Mouse (Mus musculus): ENCODE data around the gene Gm14226. TPM values are rescaled to one million over a fixed set of nuclear protein-coding genes. Genes with fewer than 3 reads are reported as not detected.
"Not testable (repeated sequence)": the region's sequence is repeated elsewhere in the genome, so short reads cannot be mapped to it uniquely, and the experiment has no call there.

The Gm14226 gene
- total RNA-seq (2018; cell fraction: chromatin; rRNA removed) = not detected
- total RNA-seq (2018; cell fraction: cytosol; rRNA removed) = not detected
- not detected for total RNA-seq (2018; cell fraction: nucleus; rRNA removed)
- polyA plus RNA-seq (2018) = not detected in 3 replicates

DNA sequence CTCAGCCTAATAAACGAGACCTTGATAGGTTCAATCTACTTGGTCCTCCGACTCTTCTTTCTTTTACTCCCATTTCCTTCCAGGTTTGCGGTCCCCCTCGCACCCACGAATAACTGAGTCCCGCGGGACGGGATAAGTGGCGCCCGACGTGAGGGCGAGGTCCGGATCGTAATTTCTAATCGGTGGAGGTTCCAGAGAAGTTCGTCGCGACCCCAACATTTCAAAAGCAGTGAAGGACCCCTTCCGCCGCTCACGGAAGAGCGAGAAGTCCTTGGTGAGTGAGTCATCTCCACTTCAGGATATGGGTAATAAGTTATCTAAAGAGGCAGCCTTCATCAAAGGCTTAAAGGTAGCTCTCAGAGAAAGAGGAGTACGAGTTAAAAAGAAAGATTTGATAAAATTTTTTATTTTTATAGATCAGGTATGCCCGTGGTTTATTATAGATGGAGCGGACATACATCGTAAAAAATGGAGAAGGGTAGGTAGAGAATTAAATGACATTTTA lies at the start of gene Gm14226:
TSS of gene Gm14226 (plus strand) at position 16 of the 505 bp plus-strand sequence.
- not testable (repeated sequence) for H3K36me3 ChIP-seq (ENCODE audit: inconsistent target); H3K79me2 ChIP-seq (ENCODE audit: inconsistent target)
- Histone ChIP-seq H3K27ac (peak within 1 kb of the TSS; percentile 46), H3K4me3 (ENCODE audit: inconsistent target) (peak within 1 kb of the TSS; percentile 32)
- 11% methylated on average over 18 of the region's 26 CpGs for WGBS (ENCODE audit: missing documents)

DNA sequence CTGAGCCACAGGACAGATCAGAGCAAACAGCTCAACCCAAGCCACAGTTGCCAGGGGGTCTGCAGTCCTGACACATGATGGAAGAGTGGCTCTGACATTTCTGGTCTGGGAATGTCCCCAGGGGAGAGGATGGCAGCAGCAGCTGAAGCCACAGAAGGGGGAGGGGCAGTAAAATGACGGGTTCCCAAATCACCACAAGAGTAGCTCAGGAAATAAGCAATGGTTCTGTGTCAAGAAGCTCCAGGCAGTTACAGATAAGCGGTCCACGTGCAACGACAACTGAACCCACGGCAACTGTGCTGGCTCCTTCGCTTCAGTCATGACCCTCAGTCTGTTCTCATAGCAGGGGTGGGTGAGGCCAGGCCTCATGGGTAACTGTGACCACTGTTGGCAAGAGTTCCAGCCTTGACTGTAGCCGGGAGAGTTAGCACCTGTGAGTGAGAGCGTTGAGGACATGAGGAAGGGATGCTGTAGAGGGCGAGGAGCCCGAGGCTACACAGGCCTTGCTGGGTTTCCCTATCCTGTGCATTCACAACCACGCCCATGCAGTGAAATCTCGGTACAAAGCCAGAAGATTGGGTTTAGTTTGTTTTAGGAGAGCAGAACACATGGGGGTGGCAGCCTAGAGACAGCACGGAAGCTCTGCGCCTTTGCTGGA lies 48.2 kb upstream of the Gm14226 start:
- H3K4me3 ChIP-seq (ENCODE audit: inconsistent target); H3K36me3 ChIP-seq (ENCODE audit: inconsistent target); H3K27ac ChIP-seq; H3K79me2 ChIP-seq (ENCODE audit: inconsistent target): not testable (repeated sequence)
- 32% methylated on average over 10 of the region's 14 CpGs for WGBS (ENCODE audit: missing documents)

DNA sequence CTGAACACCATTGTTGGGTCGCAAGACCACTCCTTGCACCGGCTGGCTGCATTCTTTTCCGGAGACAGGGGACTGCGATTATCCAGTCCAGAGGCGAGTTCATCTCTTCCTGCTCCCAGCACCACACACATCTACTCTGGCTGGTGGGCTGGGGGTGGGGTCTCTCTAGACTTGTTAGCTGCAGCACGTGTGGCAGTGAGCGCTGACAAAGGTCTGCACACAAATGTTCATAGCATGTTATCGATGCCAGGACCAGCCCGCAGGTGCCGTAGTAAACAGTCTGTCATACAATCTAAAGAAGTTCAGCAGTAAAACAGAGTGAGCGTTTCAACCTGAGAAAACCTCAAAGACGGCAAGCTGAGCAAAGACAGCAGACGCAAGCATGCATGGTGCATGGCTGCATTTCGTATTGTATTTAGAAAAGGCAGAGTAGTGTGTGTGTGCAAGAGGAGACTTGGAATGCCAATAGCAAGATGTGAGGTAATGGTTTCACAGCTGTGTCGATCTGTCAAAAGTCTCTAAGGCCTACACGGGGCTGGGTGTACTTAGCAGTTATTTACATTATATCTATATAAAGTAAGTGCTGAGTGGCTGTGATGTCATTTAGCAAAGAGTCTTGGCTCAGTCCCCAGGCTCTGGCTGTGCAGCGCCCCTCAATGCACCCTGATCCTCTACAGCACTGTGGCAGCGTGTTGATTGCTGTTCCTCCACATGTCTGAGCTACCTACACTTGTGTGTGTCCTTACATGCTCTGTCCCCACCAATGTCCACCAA lies 46.0 kb upstream of the Gm14226 start:
- Histone ChIP-seq H3K4me3 (ENCODE audit: inconsistent target) (no peak overlapping the region), H3K79me2 (ENCODE audit: inconsistent target) (no peaks in the 10 kb centered on the region), H3K27ac (no peak overlapping the region), H3K36me3 (ENCODE audit: inconsistent target) (no peaks in the 10 kb centered on the region)
- WGBS (ENCODE audit: missing documents) = 87% methylated on average over 18 of the region's 18 CpGs

DNA sequence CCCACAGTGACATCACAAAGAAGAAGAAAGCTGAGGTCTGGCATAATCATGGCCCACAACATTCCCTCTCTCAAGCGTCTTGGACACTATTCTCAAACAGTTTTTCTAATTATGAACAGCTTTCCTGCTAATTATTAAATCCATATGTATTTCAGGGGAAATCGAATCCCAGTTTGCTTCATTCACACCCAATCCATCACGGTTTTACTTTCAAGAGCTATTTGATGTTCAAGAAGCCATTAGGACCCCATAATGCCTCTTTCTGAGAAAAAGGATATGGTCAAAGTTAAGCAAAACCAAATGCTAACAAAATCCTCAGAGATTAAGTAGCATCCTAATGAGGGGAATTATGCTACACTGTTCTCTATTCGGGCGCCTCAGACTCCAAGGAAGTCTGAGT lies 45.1 kb upstream of the Gm14226 start:
- Histone ChIP-seq H3K79me2 (ENCODE audit: inconsistent target) (no peaks in the 10 kb centered on the region), H3K36me3 (ENCODE audit: inconsistent target) (no peaks in the 10 kb centered on the region), H3K27ac (no peak overlapping the region), H3K4me3 (ENCODE audit: inconsistent target) (no peak overlapping the region)
- 88% methylated on average over 5 of the region's 5 CpGs for WGBS (ENCODE audit: missing documents)

DNA sequence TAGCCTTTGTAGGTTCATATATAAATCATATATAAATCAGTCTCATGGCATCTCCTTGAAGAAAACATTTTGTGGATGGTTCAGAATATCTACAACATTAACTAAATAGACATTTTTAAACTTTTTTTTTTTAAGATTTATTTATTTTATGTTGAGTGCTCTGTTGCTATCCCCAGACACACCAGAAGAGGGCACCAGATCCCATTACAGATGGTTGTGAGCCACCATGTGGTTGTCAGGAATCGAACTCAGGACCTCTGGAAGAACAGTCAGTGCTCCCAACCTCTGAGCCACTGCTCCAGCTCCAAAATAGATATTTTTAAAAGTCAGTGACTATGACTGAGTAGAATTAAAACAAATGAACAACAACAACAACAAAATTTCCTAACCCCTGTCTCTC lies 31.5 kb upstream of the Gm14226 start:
- WGBS (ENCODE audit: missing documents) = 83% methylated on average over 1 of the region's 1 CpGs

DNA sequence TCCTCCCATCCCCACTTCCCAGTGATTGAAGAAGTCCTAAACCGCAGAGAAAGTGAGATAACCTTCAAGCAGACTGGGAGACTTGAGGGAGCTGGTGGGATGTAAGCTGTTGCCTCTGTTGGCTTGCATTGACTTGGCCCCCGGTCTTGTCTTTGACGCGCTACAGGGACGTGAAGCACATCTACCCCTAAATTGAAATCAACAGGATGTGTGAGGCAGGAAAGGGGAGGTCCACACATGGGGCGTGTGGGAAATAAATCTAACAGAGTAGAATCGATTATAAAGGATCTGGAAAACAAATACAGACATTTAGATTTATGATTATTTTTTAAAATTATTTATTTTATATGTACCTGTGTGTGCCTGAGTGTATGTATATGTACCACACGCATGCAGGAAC lies 26.7 kb upstream of the Gm14226 start:
- no peaks in the 10 kb centered on the region for H3K79me2 ChIP-seq (ENCODE audit: inconsistent target)
- peak overlapping the region; percentile 68; the same call in 1 of the 2 replicates for H3K27ac ChIP-seq
- 62% methylated on average over 8 of the region's 8 CpGs for WGBS (ENCODE audit: missing documents)
- no peak overlapping the region for H3K4me3 ChIP-seq (ENCODE audit: inconsistent target)
- no peaks in the 10 kb centered on the region for H3K36me3 ChIP-seq (ENCODE audit: inconsistent target)

More for the DNA sequence above, 31.5 kb upstream of the Gm14226 start:
- H3K36me3 ChIP-seq (ENCODE audit: inconsistent target) = no peaks in the 10 kb centered on the region
- H3K27ac ChIP-seq = no peak overlapping the region
- H3K79me2 ChIP-seq (ENCODE audit: inconsistent target) = no peaks in the 10 kb centered on the region
- H3K4me3 ChIP-seq (ENCODE audit: inconsistent target) = no peak overlapping the region

DNA sequence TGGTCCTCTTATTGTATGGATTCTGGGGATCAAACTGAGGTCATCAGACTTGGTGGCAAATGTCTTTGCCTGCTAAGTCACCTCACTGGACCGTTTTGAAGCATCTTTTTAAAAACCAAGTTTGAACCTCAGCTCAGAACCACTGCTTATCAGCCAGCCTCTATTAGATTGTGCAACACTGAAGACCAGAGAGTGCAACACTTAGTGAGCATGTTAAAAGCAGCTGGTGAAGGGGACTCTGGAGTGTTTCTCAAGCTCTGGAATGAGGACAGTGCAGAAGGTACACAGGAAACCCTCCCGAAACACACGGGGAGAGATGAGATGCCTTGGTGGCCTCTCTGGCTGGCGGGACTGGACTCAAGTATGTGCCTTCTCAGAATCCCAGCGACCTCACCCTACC lies 26.0 kb upstream of the Gm14226 start:
- WGBS (ENCODE audit: missing documents) = 88% methylated on average over 5 of the region's 5 CpGs

DNA sequence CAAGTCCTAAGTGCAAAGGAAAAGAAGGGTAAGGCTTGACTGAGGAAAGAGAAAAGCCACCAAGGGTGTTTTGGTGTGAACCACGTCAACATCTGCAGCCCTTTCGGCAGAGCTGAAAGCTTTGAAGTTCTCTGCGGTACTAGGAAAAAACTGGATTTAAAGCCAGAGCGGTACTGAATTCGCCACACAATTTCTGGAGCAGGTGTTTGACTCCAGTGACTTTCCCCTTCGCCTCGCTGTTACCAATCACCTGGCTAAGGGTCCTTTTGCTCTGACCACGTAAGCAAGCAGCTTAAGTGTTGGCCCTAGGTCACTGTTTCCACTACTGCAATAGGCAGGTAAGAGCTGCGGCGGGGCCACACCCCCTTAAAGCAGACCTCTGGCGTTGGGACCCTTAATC lies 12.6 kb upstream of the Gm14226 start:
- Histone ChIP-seq H3K27ac (no peak overlapping the region), H3K36me3 (ENCODE audit: inconsistent target) (no peaks in the 10 kb centered on the region), H3K79me2 (ENCODE audit: inconsistent target) (no peaks in the 10 kb centered on the region), H3K4me3 (ENCODE audit: inconsistent target) (no peak overlapping the region)
- WGBS (ENCODE audit: missing documents) = 97% methylated on average over 11 of the region's 11 CpGs

More for the DNA sequence above, 26.0 kb upstream of the Gm14226 start:
- H3K79me2 ChIP-seq (ENCODE audit: inconsistent target) = no peaks in the 10 kb centered on the region
- H3K36me3 ChIP-seq (ENCODE audit: inconsistent target) = no peaks in the 10 kb centered on the region
- H3K27ac ChIP-seq = no peak overlapping the region
- no peak overlapping the region for H3K4me3 ChIP-seq (ENCODE audit: inconsistent target)

DNA sequence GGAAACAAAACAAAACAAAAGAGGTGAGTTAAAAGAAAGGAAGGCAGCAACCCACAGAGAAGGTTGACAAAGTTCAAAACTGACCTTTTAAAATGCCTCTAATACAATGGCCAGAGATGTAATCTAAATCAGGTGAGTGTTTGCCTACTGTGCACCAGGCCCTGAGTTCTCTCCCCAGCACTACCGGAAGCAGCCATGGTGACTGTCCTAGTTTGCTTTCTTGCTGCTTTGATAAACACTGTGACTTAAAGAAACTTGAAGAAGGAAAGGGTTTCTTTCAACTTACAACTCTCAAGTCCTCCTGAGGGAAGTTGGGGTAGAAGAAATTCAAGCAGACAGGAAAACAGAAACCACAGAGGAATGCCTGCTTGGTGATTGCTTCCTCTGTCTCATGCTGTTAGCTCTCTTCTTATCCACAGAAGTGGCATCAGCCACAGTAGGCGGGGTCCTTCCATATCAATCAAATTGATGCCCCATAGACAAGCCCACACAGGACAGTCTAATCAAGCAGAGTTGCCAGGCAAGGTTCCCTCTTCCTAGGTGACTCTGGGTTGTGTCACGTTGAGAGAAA lies 6.9 kb upstream of the Gm14226 start:
- Histone ChIP-seq H3K36me3 (ENCODE audit: inconsistent target) (no peaks in the 10 kb centered on the region), H3K4me3 (ENCODE audit: inconsistent target) (no peak overlapping the region), H3K27ac (no peak overlapping the region), H3K79me2 (ENCODE audit: inconsistent target) (no peaks in the 10 kb centered on the region)
- WGBS (ENCODE audit: missing documents) = 2% methylated on average over 3 of the region's 3 CpGs

DNA sequence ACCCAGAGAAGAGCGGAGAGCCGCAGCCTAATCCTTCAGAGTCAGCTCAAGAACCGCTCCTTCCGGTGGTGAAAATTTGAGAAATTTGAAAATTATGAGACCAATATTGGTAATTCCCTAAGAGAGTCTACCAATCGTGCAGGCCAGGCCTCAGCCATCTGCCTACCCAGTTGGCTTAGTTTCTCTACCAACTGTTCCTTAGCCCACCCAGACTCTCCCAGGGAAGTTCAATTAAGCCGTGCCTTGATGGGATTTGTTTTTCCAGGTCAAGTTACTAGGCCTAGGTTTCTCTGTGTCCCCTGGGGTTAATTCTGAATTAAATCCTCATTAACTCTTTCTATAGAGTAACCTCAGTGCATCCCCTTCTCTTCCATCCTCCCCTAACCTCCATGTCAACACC lies 5.1 kb upstream of the Gm14226 start:
- WGBS (ENCODE audit: missing documents) = 97% methylated on average over 6 of the region's 6 CpGs
- no peak overlapping the region for H3K27ac ChIP-seq

DNA sequence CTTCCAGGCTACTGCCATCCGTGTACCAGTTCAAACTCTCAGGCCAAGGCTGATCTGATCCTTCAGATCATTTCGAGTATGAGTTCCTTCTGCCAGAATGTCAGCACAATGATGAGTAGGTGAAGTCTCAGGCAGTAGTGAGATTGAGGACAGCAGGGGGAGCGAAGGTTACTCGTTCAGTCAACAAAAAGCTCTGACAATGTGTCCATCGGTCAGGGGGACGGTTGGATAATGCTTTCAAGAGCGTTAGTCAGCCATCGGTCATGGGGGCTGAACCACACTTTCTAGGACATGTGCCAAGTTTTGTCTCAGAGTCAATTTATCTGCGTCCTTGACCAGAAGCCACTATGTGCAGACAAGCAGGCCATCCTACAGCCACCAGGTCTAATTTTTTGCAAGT lies 1.3 kb upstream of the Gm14226 start:
- not testable (repeated sequence) for H3K36me3 ChIP-seq (ENCODE audit: inconsistent target); H3K27ac ChIP-seq; H3K4me3 ChIP-seq (ENCODE audit: inconsistent target); H3K79me2 ChIP-seq (ENCODE audit: inconsistent target)
- WGBS (ENCODE audit: missing documents) = no CpG with 5 or more reads among the region's 9 CpGs

More for the DNA sequence above, 5.1 kb upstream of the Gm14226 start:
- H3K79me2 ChIP-seq (ENCODE audit: inconsistent target) = no peaks in the 10 kb centered on the region
- no peaks in the 10 kb centered on the region for H3K36me3 ChIP-seq (ENCODE audit: inconsistent target)
- no peak overlapping the region for H3K4me3 ChIP-seq (ENCODE audit: inconsistent target)

DNA sequence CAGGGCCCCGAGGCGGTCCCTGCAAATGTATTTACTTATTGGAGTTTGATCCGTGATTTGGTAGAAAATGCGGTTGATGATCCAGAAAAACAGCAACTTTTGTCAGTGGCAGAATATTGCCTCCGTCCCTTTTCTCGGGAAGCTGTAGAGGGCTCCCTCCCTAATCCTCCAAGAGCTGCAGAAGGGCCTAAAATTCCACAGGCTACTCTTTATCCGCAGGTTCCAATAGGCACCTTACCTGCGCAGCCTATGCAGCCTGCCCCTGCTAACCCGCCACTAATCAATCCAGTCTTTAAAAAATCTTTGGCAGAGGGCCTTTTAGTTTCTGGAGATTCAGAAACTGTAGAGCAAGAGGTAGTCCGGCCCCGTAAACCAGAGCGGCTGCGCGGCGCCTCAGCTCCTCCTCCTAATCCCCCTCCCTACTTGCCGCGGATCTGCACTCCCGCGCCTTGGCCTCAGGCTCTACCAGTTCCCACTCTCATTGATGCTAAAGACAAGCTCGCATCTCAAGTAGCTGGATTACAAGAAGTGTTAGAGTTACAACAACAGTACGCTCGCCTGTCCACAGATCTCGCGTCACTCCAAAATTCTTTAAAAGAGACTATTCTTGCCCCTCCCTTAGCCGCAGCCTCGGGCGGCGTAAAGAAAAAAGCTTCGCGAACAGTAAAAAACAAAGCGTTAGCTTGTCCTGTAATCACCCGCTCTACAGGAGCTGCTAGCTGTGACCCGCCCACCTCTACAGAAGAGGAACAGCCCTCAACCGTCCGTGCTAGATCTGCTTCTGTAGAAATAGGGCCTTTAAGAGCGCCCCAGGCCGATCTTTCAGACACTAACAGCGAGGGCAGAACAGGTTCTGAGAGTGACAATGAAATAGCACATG lies 936 bp downstream of the Gm14226 start:
- Histone ChIP-seq H3K79me2 (ENCODE audit: inconsistent target) (no peaks in the 10 kb centered on the region), H3K27ac (peak overlapping the region; percentile 46), H3K4me3 (ENCODE audit: inconsistent target) (peak overlapping the region; percentile 32), H3K36me3 (ENCODE audit: inconsistent target) (no peaks in the 10 kb centered on the region)
- WGBS (ENCODE audit: missing documents) = 2% methylated on average over 36 of the region's 38 CpGs

DNA sequence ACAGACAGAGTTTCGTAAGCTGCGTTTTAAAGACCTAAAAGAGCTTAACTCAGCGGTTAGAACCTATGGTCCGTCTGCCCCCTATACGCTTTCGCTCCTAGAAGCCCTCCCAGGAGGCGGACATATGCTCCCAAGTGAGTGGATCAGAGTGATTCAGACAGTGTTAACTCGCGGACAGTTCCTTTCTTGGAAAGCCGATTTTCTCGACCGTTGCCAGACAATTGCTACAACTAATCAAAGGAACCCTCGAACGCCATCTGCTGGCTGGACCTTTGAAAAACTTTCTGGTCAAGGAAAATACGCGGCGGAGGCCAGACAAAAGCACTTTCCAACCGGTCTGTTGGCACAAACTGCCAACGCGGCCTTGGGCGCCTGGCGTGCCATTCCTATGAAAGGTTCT lies 1.6 kb downstream of the Gm14226 start:
- 3% methylated on average over 22 of the region's 22 CpGs for WGBS (ENCODE audit: missing documents)

DNA sequence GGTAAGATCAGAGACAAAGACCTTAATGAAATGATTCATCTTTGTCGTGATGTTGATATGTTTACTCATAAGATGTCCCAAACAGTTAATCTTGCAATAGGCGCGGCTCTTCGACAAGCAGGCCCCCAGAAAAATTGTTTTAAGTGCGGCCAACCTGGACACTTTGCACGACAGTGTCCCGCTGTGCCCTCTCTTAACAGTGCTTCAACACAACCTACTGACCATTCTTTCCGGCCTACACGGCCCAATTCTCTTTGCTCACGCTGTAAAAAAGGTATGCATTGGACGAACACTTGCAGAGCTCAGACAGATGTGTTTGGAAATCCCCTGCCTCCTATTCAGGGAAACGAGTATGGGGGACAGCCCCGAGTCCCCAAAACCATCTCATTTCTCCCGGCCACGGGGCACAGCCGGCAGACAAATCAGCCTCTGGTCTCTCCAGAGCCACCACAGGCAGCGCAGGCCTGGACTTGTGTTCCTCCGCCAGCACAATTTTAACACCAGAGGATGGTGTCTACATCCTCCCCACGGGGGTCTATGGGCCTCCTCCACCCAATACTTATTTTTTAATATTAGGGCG lies 2.3 kb downstream of the Gm14226 start:
- WGBS (ENCODE audit: missing documents) = 87% methylated on average over 20 of the region's 20 CpGs
- H3K27ac ChIP-seq; H3K79me2 ChIP-seq (ENCODE audit: inconsistent target); H3K36me3 ChIP-seq (ENCODE audit: inconsistent target); H3K4me3 ChIP-seq (ENCODE audit: inconsistent target): not testable (repeated sequence)

More for the DNA sequence above, 1.6 kb downstream of the Gm14226 start:
- Histone ChIP-seq H3K79me2 (ENCODE audit: inconsistent target) (no peaks in the 10 kb centered on the region), H3K4me3 (ENCODE audit: inconsistent target) (peak overlapping the region; percentile 32), H3K36me3 (ENCODE audit: inconsistent target) (no peaks in the 10 kb centered on the region), H3K27ac (peak overlapping the region; percentile 46)

Data from macrophage (primary cell).